Mouse (Mus musculus) lung, postnatal 25 days (tissue): ENCODE data around the gene Gm42878.

Experiments used
- DNase-seq: peaks from one replicate; pipeline ENCODE4 v3.0.0; 2022; ENCODE audit warnings: low spot score

Gm42878 gene

GRCm38 (mm10) chr5:121544910-121545792, at the start of gene Gm42878, which contains the start of gene Adam1a:
TSS of gene Gm42878 (minus strand) at chr5:121545482.
TSS of gene Adam1a (minus strand) at chr5:121545482.
- no peak for DNase-seq

GRCm38 (mm10) chr5:121594714-121595313, 49.5 kb upstream of the Gm42878 start:
- DNase-seq, result peak; percentile 43

DNA sequence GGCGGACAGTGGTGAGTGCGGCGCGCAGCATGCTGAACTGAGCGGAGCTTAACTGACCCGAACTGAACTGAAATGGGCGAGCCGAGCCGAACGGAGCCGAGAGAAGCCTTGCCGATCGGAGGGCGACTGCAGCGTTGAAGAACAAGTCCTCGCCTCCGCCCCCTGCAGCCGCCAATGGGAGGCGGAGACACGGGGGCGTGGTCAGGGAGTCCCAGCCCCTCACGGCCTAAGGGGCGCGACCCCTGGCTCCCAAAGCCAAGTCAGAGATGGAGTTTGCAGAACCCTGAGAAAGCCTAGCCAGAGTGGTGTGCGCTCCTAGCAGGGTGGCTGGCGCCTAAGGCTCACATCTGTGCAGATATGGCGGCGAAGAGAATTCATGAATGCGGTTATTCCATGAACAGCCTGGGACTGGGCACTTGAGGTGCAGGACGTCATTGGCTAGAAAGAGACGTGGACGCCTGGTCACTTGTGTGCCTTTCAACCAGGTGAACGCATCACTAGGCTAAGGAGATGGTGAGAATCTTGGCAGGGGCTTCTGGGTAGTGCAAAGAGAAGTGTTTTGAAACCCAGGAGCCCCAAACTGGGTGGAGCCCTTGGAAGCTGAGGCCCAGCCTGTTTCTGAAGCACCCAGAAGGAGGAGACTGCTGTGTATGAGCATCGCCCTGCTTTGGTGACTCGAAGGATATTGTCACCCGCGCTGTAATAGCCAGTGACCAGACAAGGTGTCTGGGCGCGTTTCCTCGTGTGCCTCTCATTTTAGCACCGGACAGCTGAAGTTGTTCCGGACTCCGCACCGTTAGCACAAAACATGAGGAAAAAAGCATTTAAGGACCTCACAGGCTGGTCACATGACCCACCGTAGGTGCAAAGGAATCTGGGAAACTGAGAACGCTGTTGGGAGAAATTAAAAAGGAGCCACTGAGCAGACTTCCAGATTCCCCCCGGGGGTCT, 48.4 kb upstream of the Gm42878 start, which contains the start of gene Aldh2:
Gene Aldh2, minus strand, starts transcription at position 374 of the 951 bp plus-strand sequence.
- DNase-seq, result peak; percentile 91

GRCm38 (mm10) chr5:121592816-121593407, 47.6 kb upstream of the Gm42878 start:
- no peak for DNase-seq

DNA sequence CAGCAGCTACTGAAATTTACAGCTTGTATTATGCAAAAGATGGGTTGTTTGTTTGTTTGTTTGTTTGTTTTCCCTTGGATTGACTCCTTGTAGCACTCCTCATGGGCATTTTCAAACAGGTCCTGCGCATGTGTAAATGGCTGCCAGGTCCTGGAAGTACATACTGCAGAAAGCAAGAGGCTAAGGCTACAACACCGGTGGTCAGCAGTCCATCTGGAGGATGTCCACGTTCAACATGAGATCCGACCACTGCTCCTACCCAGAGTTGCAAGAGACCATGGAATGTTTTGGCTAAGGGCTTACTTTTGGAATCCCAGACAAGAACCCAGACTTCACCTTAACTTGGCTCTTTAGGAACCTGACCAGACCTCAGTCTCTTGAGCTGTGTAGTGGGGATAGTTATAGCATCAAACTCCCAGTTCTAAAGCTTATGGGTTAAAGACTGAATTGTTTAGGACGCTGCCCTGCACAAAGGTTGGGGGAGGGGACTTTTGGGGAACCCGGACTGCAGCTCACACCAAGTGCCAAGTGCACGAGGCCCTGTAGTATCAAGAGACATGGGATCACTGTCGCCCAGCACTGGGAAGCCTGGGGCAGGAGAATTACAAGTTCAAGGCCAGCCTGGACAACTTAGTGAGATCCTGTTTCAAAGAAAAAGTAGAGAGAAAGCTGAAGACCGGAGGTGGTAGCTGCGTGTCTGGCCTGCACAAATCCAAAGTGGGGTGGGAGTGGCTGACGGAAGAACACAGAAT, 47.0 kb upstream of the Gm42878 start:
- peak; percentile 36 for DNase-seq

GRCm38 (mm10) chr5:121591417-121592063, 46.3 kb upstream of the Gm42878 start:
- DNase-seq, result peak; percentile 24

- no peak for DNase-seq
Observed at GRCm38 (mm10) chr5:121589928-121590327, 44.6 kb upstream of the Gm42878 start.

DNA sequence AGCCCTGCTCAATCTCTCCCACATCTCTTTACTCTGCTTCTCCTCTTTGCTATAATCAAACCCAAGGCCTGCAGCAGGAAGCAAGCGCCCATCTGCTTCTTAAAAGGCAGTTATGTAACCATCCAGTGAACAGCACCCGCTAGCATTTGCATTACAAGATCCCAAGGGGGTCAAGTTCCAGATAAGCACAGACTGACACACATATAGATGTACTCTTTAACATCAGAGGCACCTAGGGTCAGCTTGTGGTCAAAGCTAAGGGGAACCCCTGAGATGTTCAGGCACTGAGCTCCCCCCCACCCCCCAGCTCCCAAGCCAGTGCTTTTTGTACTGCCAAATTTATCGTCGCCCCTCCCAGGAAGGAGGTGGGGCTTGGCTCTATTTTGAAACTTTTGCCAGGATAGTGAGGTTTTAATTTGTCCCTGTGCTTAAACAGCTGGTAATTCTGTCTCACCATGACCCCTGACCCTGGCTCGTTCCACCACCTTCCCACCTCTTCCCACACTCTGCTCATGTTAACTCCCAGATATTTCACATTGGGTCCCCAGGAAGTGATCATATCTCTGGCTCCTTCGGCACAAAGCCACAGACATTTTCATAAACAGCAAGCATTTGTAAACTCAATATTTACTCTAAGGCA, 41.2 kb upstream of the Gm42878 start:
- DNase-seq, result peak; percentile 88

DNA sequence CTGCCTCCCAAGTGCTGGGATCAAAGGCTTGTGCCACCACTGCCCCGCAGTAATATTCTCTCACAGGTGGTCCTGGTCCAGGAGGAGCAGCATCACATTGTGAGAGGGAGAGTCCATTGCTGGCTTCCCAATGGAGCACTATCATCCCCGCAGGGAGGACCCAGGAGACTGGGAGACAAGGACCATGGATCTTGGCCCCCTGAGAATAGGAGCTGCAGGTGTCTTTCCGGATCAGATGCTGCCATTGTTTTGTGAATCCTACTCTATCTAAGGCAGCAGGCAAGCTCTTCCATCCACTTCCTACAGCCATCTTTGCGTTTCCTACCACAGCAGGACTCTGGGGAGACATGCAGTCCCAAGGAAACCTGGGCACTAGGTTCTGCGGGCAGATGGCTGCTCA, 40.4 kb upstream of the Gm42878 start:
- no peak for DNase-seq

- no peak for DNase-seq
Observed at GRCm38 (mm10) chr5:121585005-121585404, 39.7 kb upstream of the Gm42878 start.

- DNase-seq, result peak; percentile 98
Observed at GRCm38 (mm10) chr5:121583765-121584501, 38.7 kb upstream of the Gm42878 start.

DNA sequence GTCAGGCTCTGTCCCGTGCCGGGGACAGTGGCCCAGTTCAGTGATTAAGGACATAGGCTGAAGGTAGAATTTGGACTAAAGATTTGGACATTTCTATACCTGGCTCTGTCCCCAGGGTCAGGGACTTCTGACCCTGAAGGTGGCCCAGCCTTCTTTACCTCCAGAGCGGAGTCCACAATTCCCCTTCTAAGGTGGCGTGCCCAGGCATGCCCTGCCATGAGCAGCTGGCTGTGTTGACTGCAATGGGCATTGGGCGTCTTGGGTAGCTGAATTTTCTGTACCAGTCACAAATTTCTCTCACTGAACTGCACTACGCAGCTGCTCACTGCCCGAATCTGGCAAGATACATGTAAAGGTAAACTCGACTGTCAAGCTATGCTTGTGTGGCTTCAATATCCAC, 36.7 kb upstream of the Gm42878 start:
- DNase-seq, result no peak

DNA sequence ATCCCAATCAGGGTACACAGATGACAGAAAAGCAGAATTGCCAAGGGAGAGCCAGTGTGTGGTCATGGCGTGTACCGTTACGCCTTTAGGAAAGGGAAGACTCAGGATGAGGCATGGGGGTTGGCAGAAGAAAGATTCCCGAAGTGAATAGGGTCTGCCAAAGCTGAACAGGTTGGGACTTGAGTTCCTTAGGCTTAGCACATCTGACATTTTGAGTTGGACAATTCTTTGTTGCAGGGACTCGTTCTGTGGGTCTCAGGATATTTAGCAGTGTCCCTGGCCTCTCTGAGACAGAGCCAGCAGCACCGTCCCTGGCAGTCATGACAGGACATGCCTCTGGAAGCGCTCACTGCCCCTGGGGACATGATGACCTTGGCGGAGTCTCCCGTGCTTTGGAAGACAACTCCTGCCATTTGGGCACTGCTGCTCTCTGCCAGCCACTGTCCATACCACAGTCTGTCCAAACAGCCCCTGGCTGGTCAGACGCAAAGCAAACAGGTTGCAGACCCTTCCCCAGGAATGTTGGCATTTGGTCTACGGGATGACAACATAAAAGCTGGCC, 31.7 kb upstream of the Gm42878 start:
- DNase-seq, result no peak

DNA sequence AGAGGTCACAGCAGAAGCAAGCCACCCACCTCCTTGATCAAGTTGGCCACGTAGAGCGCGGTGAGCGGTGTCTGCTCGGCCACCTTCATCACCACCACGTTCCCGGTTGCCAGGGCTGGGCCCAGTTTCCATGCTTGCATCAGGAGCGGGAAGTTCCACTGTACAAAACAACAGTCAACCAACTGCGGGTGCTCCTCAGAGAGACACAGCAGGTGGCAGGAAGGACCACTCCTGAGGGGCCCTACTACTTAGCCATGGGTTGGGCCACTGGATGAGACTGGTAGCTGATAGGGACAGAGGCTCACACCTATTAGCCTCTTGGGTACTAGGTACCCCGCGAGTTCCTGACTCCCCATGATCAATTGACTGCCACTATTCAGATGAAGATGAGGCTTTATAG, 30.6 kb upstream of the Gm42878 start:
- no peak for DNase-seq

DNA sequence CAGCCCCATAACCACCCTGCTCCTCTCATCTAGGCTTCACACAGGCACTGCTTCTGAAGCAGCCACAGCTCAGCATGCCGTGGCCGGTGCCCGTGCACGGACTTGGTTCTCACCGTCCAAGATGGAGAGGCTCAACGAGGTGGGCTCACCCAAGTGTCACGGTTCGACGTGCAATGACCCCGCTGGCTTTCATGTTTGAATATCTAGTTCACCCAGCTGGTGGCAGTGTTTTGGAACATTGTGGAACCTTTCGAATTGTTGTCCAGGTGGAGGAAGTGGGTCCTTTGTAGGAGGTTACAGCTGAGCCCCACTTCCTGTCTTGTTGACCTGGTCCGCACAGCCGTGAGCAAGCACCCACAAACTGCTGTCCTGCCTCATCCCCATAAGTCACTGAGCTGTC, 28.9 kb upstream of the Gm42878 start:
- no peak for DNase-seq

DNA sequence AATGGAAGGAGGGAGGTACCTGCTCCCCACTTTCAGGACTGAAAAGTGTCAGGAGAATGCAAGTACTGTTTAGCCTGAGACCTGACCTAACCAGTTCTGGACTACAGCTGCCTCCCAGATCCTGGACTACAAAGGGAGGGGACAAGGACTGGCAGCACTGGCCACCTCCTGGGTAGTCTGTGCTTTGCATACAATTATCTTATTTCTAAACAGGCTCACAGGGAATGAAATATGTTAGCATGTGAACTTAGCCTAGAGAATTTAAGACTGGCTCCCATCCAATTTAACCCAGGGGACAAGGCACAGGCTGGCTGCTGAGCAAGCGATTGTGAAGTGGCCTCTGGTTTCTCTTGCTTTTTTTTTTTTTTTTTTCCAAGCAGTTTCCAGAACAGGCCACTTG, 25.5 kb upstream of the Gm42878 start:
- DNase-seq, result no peak

GRCm38 (mm10) chr5:121569881-121570420, 24.7 kb upstream of the Gm42878 start:
- DNase-seq, result peak; percentile 89

DNA sequence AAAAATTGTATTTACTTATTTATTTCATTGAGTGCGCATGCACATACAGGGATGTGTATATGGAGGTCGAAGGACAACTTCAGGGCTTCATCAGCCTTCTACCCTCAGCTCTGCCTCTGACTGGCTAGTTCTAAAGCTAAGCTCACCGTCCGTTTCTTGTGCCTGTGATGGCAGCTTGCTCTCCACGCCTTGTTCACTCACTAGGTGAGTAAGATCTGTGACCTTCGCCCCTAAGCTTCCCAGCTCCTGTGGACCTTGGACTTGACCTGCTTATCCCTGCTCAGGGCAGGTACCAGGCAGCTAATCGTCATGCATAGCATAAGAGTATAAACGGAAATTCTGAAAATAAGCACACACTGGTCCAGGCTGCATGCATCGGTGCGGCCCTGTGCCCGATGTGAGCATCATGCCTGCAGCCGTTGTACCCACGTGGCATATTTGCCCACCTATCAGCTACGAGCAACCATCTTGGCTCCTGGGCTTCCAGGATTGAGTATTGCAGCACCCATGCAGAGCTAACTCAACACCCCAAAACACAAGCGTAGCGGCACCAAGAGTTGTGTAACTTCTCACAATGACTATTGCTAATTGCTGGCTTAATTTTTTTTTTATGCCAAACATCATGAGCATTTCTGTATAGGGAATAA, 20.9 kb upstream of the Gm42878 start:
- DNase-seq, result no peak
